Mouse (Mus musculus): ENCODE measurements around the gene Mvb12b. TPM values are rescaled to one million over a fixed set of nuclear protein-coding genes. Genes with fewer than 3 reads are reported as not detected.

The Mvb12b gene
- polyA plus RNA-seq, 1 experiment from 2014 or later, result 60.5 TPM

DNA sequence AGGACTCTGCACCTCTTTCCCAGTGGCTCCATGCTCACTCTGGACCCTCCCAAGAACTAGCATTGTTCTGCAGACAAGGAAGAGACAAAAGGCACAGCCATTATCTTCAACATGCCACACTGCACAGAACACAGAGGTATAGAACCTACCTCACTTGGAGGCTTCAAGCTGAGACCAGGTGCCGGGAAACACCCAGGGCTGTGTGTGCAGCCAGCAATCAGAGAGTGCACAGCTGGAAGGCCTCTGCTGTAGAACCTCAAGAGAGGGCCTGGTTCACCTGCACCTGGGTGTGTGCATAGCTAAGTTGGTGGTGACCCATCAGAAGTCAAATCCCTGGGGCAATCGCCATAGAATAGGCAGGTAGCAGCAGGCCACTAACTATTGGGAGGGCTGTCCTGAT, 8.5 kb downstream of the Mvb12b start:
- WGBS, result 80% methylated on average over 2 of the region's 2 CpGs
- peaks cover 2% of the 10 kb centered on the region for H3K36me3 ChIP-seq
- no peak overlapping the region for H3K4me3 ChIP-seq
- no peak overlapping the region for H3K4me2 ChIP-seq
- no peak for ATAC-seq (ENCODE audit: low read depth)
- no peaks in the 10 kb centered on the region for H3K9me3 ChIP-seq
- peak overlapping the region; percentile 97 for H3K27ac ChIP-seq (replicated peaks)
- H3K9ac ChIP-seq, result peak overlapping the region; percentile 54; the same call in 1 of the 2 replicates
- peaks cover 94% of the 10 kb centered on the region for H3K4me1 ChIP-seq (replicated peaks)
- H3K27me3 ChIP-seq, result no peaks in the 10 kb centered on the region

- peak overlapping the region; percentile 54 for H3K9ac ChIP-seq
- ATAC-seq (ENCODE audit: low read depth), result no peak
These were observed 9.3 kb downstream of the Mvb12b start for GRCm38 (mm10) chr2:33878437-33878836.

GRCm38 (mm10) chr2:33877663-33878360, 9.9 kb downstream of the Mvb12b start:
- no peaks in the 10 kb centered on the region for H3K9me3 ChIP-seq
- H3K27me3 ChIP-seq, result no peaks in the 10 kb centered on the region
- no peak for ATAC-seq (ENCODE audit: low read depth)
- peaks cover 97% of the 10 kb centered on the region for H3K4me1 ChIP-seq (replicated peaks)
- H3K27ac ChIP-seq (replicated peaks), result peak overlapping the region; percentile 97
- H3K4me2 ChIP-seq, result peak overlapping the region; percentile 13; the same call in 1 of the 2 replicates
- 23% methylated on average over 6 of the region's 6 CpGs for WGBS
- no peak overlapping the region for H3K4me3 ChIP-seq
- H3K9ac ChIP-seq, result peak overlapping the region; percentile 54
- H3K36me3 ChIP-seq, result peaks cover 16% of the 10 kb centered on the region

More at GRCm38 (mm10) chr2:33878437-33878836, 9.3 kb downstream of the Mvb12b start:
- H3K27me3 ChIP-seq, result no peaks in the 10 kb centered on the region
- H3K4me2 ChIP-seq, result peak overlapping the region; percentile 13; the same call in 1 of the 2 replicates
- peaks cover 97% of the 10 kb centered on the region for H3K4me1 ChIP-seq (replicated peaks)
- no peak overlapping the region for H3K4me3 ChIP-seq
- H3K9me3 ChIP-seq, result no peaks in the 10 kb centered on the region
- H3K36me3 ChIP-seq, result peaks cover 9% of the 10 kb centered on the region
- H3K27ac ChIP-seq (replicated peaks), result peak overlapping the region; percentile 97
- 11% methylated on average over 11 of the region's 11 CpGs for WGBS

- H3K36me3 ChIP-seq, result peaks cover 27% of the 10 kb centered on the region
- H3K4me2 ChIP-seq, result peak overlapping the region; percentile 43
- no peaks in the 10 kb centered on the region for H3K27me3 ChIP-seq
- peaks cover 92% of the 10 kb centered on the region for H3K4me1 ChIP-seq (replicated peaks)
- H3K9ac ChIP-seq, result peak overlapping the region; percentile 54
- H3K4me3 ChIP-seq, result 0 out of 2 replicates have a peak overlapping the region, but pooled peaks have one; percentile 4
- H3K27ac ChIP-seq (replicated peaks), result peak overlapping the region; percentile 97
- no peaks in the 10 kb centered on the region for H3K9me3 ChIP-seq
- WGBS, result 4% methylated on average over 25 of the region's 25 CpGs
- ATAC-seq (ENCODE audit: low read depth), result peak; percentile 92
These were observed 11.0 kb downstream of the Mvb12b start for GRCm38 (mm10) chr2:33876529-33877290.

DNA sequence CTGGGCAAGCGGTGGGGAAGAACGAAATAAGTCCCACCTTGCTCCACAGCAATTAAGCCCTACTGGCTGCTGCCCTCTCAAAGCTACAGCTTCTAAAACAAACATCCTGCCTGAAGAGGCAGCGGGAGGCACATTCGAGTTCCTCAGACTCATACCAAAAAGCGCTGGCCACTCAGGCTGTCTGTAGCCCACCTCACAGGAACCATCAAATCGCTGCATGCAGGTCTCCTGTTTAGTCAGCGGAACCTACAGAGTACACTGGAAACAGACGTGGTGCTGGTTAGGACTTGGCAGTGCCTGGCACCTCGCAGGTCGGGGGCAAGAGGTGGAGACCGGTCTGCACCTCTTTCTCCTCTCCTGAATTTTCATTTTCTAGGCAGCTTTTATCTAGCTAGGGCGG, 12.2 kb downstream of the Mvb12b start:
- peaks cover 92% of the 10 kb centered on the region for H3K4me1 ChIP-seq (replicated peaks)
- no peak for ATAC-seq (ENCODE audit: low read depth)
- peak overlapping the region; percentile 27 for H3K9ac ChIP-seq
- H3K27me3 ChIP-seq, result no peaks in the 10 kb centered on the region
- H3K27ac ChIP-seq (replicated peaks), result peak overlapping the region; percentile 97
- H3K9me3 ChIP-seq, result no peaks in the 10 kb centered on the region
- H3K4me3 ChIP-seq, result no peak overlapping the region
- H3K4me2 ChIP-seq, result no peak overlapping the region
- H3K36me3 ChIP-seq, result peaks cover 38% of the 10 kb centered on the region
- WGBS, result 65% methylated on average over 12 of the region's 12 CpGs

DNA sequence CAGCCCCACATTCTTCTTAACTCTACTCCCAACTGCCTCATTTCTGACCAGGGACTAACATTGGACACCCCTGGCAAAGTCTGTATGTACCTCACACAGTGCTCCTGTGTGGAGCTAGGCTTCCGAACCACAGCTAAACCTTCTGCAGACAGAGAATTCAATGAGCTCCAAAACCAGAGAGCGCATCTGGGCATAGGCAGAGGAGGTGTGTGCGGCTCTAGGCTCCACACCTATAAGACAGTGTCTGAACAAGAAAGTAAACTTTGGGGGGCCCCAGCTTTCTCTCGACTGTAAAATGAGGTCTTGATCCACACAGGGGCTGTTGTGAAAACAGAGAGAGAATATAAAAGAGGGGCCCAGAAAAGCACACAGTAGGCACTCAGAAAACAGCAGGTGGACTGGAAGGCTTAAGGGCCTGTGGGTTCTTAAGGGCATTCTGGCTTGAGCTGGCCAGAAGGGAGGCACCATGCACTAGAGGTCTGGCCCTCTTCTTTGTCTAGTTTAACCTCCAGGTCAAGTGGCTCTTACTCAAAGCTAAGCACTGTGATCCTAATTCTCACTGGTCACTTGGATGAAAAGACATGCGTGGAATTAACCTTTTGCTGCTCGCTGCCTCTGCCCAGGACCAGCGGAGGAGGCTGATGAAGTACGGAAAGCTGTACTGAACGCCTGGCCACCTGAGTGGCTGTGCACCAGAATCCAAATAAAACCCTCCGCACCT, 12.7 kb downstream of the Mvb12b start:
- no peak overlapping the region for H3K4me3 ChIP-seq
- 58% methylated on average over 10 of the region's 10 CpGs for WGBS
- no peak overlapping the region for H3K4me2 ChIP-seq
- ATAC-seq (ENCODE audit: low read depth), result no peak
- no peaks in the 10 kb centered on the region for H3K9me3 ChIP-seq
- H3K27me3 ChIP-seq, result no peaks in the 10 kb centered on the region
- peaks cover 93% of the 10 kb centered on the region for H3K4me1 ChIP-seq (replicated peaks)
- H3K27ac ChIP-seq (replicated peaks), result peak overlapping the region; percentile 97
- peak overlapping the region; percentile 27 for H3K9ac ChIP-seq
- H3K36me3 ChIP-seq, result peaks cover 43% of the 10 kb centered on the region

DNA sequence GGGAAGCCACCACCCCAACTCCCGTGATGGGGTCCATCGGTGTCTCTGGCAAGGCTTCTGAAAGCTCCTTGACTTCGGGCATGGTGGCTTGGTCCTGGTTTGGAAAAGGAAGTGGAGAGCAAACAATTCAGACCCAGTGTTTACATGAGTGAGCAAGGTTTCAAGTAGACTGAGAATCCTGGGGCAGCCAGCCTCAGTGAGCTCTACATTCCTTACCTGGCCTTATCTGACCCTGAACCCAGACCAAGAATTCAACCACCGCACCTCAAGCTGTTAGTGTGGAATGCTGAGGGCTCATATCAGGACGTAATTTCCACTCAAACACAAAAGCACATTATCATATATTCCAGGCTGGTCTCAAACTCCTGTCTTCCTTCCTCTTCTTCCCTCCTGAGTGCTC, 13.4 kb downstream of the Mvb12b start:
- H3K36me3 ChIP-seq, result peaks cover 43% of the 10 kb centered on the region
- H3K4me1 ChIP-seq (replicated peaks), result peaks cover 93% of the 10 kb centered on the region
- H3K27ac ChIP-seq (replicated peaks), result peak overlapping the region; percentile 97; the same call in 1 of the 2 replicates
- no peak overlapping the region for H3K4me2 ChIP-seq
- H3K9ac ChIP-seq, result no peak overlapping the region
- WGBS, result 92% methylated on average over 5 of the region's 5 CpGs
- no peak for ATAC-seq (ENCODE audit: low read depth)
- no peak overlapping the region for H3K4me3 ChIP-seq
- H3K27me3 ChIP-seq, result no peaks in the 10 kb centered on the region
- no peaks in the 10 kb centered on the region for H3K9me3 ChIP-seq

- Histone ChIP-seq H3K27ac (replicated peaks) (no peak overlapping the region), H3K9ac (no peak overlapping the region), H3K27me3 (no peaks in the 10 kb centered on the region), H3K4me1 (replicated peaks) (peaks cover 93% of the 10 kb centered on the region), H3K9me3 (no peaks in the 10 kb centered on the region), H3K4me3 (no peak overlapping the region), H3K4me2 (no peak overlapping the region), H3K36me3 (peaks cover 43% of the 10 kb centered on the region)
- ATAC-seq (ENCODE audit: low read depth), result no peak
- 83% methylated on average over 8 of the region's 8 CpGs for WGBS
These were observed 14.2 kb downstream of the Mvb12b start for GRCm38 (mm10) chr2:33873501-33873900.

- H3K36me3 ChIP-seq, result peaks cover 43% of the 10 kb centered on the region
- WGBS, result 77% methylated on average over 8 of the region's 8 CpGs
- H3K27ac ChIP-seq (replicated peaks), result 0 out of 2 replicates have a peak overlapping the region, but pooled peaks have one; percentile 25
- ATAC-seq (ENCODE audit: low read depth), result no peak
- no peak overlapping the region for H3K9ac ChIP-seq
- H3K4me3 ChIP-seq, result no peak overlapping the region
- peaks cover 93% of the 10 kb centered on the region for H3K4me1 ChIP-seq (replicated peaks)
- no peaks in the 10 kb centered on the region for H3K27me3 ChIP-seq
- no peaks in the 10 kb centered on the region for H3K9me3 ChIP-seq
- no peak overlapping the region for H3K4me2 ChIP-seq
These were observed 14.9 kb downstream of the Mvb12b start for GRCm38 (mm10) chr2:33872841-33873271.

- Histone ChIP-seq H3K27ac (replicated peaks) (peak overlapping the region; percentile 52), H3K9ac (no peak overlapping the region), H3K27me3 (no peaks in the 10 kb centered on the region), H3K36me3 (peaks cover 43% of the 10 kb centered on the region), H3K4me1 (replicated peaks) (peaks cover 79% of the 10 kb centered on the region), H3K4me3 (no peak overlapping the region), H3K4me2 (no peak overlapping the region), H3K9me3 (no peaks in the 10 kb centered on the region)
- WGBS, result 76% methylated on average over 4 of the region's 4 CpGs
- no peak for ATAC-seq (ENCODE audit: low read depth)
These were observed 16.6 kb downstream of the Mvb12b start for GRCm38 (mm10) chr2:33871181-33871520.

GRCm38 (mm10) chr2:33870369-33871180, 17.2 kb downstream of the Mvb12b start:
- H3K27me3 ChIP-seq, result no peaks in the 10 kb centered on the region
- H3K4me2 ChIP-seq, result no peak overlapping the region
- peaks cover 74% of the 10 kb centered on the region for H3K4me1 ChIP-seq (replicated peaks)
- H3K9ac ChIP-seq, result no peak overlapping the region
- no peak for ATAC-seq (ENCODE audit: low read depth)
- no peaks in the 10 kb centered on the region for H3K9me3 ChIP-seq
- H3K27ac ChIP-seq (replicated peaks), result peak overlapping the region; percentile 52
- H3K4me3 ChIP-seq, result no peak overlapping the region
- 51% methylated on average over 17 of the region's 17 CpGs for WGBS
- H3K36me3 ChIP-seq, result peaks cover 43% of the 10 kb centered on the region

All from neural tube, embryonic 13.5 days (tissue).